Mouse (Mus musculus): Measurements from ENCODE around the gene Pot1a.

Gene Pot1a

GRCm38 (mm10) chr6:25808806-25809495 lies at the start of gene Pot1a:
TSS of gene Pot1a (minus strand) at chr6:25809246.
- DNase-seq (ENCODE audit: low read depth, low spot score): peak; percentile 97

- no peak for DNase-seq (ENCODE audit: low read depth, low spot score)
These were observed 27.2 kb upstream of the Pot1a start for GRCm38 (mm10) chr6:25836261-25836660.

- DNase-seq (ENCODE audit: low read depth, low spot score): no peak
These were observed 3.0 kb downstream of the Pot1a start for GRCm38 (mm10) chr6:25806021-25806420.

- no peak for DNase-seq (ENCODE audit: low read depth, low spot score)
These were observed 6.8 kb downstream of the Pot1a start for GRCm38 (mm10) chr6:25802269-25802668.

- DNase-seq (ENCODE audit: low read depth, low spot score): no peak
These were observed 7.8 kb downstream of the Pot1a start for GRCm38 (mm10) chr6:25801230-25801629.

GRCm38 (mm10) chr6:25768238-25768637 lies 40.8 kb downstream of the Pot1a start:
- no peak for DNase-seq (ENCODE audit: low read depth, low spot score)

- DNase-seq (ENCODE audit: low read depth, low spot score): no peak
These were observed 41.5 kb downstream of the Pot1a start for GRCm38 (mm10) chr6:25767552-25767951.

GRCm38 (mm10) chr6:25767073-25767472 lies 42.0 kb downstream of the Pot1a start:
- no peak for DNase-seq (ENCODE audit: low read depth, low spot score)

- DNase-seq (ENCODE audit: low read depth, low spot score): no peak
These were observed 42.8 kb downstream of the Pot1a start for GRCm38 (mm10) chr6:25766283-25766682.

GRCm38 (mm10) chr6:25752651-25753050 lies 56.4 kb downstream of the Pot1a start:
- DNase-seq (ENCODE audit: low read depth, low spot score): no peak

GRCm38 (mm10) chr6:25736533-25736932 lies 72.5 kb downstream of the Pot1a start:
- DNase-seq (ENCODE audit: low read depth, low spot score): no peak

- no peak for DNase-seq (ENCODE audit: low read depth, low spot score)
These were observed 82.5 kb downstream of the Pot1a start for GRCm38 (mm10) chr6:25726560-25726959.

- no peak for DNase-seq (ENCODE audit: low read depth, low spot score)
These were observed 98.4 kb downstream of the Pot1a start for GRCm38 (mm10) chr6:25710601-25711000.

- no peak for DNase-seq (ENCODE audit: low read depth, low spot score)
These were observed 99.7 kb downstream of the Pot1a start for GRCm38 (mm10) chr6:25709250-25709895.

- no peak for DNase-seq (ENCODE audit: low read depth, low spot score)
These were observed 109.1 kb downstream of the Pot1a start for GRCm38 (mm10) chr6:25699956-25700355.
